Mouse (Mus musculus): Measurements from ENCODE around the gene Gm10300.

DNA sequence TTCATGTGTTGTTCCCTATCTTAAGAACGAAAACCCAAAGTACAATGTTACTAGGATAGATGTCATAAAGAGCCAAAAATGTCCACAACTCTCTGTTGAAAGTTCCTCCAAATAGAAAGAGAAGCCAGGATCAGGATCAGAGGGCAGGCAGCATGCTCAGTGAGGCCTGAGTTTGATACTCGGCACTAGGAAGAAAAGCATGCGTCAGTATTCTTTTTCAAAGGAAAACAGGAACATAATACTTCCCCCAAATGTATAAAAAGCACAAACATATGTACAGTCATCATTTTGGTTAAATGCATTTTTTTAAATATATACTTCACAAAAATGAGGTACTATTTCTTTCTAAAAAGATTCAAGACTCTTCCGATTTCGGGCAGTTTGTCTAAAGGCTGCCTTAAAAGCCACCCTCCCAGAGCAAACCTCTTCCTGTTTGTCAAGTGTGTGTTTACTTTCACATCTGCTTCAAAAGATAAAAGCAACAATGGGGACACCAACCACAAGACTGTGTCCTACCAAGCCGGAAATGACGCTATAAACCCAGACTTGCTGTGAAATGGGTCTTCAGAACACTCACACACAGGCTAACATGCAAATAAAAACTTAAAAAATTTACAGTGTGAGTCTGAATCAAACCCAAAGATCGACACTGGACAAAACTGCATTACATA lies 34.4 kb upstream of the Gm10300 start:
- TF ChIP-seq CTCF (IDR thresholded peaks at IDR 0.05) (no peak), EP300 (IDR thresholded peaks at IDR 0.05) (peak; percentile 93)

Data from lung, postnatal 0 days (tissue).